Mouse (Mus musculus): Measurements from ENCODE around the gene Tagln. TPM values are rescaled to one million over a fixed set of nuclear protein-coding genes. Genes with fewer than 3 reads are reported as not detected.

Tagln gene
- polyA plus RNA-seq, 1 experiment from 2014 or later: 4.2 TPM

DNA sequence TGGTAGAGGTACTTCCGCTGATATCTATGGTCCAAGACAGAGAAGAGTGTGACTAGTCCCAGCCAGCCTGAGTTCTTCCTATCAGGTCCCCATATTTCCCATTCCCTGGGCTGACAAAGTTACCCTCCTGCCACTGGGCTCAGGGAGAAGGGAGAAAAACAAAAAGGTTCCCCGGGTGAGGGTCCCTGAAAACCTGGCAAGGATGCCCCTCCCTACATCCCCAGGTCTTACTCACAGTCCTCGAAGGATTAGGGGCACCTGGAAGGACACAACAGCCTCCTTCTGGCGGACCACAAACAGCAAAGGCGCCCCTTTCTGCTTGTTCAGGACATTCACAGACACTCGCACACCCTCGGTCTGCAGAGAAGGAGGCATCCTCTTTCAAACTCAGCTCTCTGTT lies 17.0 kb upstream of the Tagln start:
- Histone ChIP-seq H3K27me3 (replicated peaks; ENCODE audit: control insufficient read depth, insufficient read depth, low read length) (no peaks in the 10 kb centered on the region), H3K9me3 (replicated peaks; ENCODE audit: control insufficient read depth, low read length) (no peaks in the 10 kb centered on the region), H3K27ac (ENCODE audit: low read depth, low read length) (no peak overlapping the region), H3K36me3 (ENCODE audit: control insufficient read depth, insufficient read depth, low read length) (peaks cover 37% of the 10 kb centered on the region), H3K4me2 (ENCODE audit: low read length) (no peak overlapping the region), H3K4me1 (ENCODE audit: control insufficient read depth, insufficient read depth, low read length) (peaks cover 13% of the 10 kb centered on the region), H3K4me3 (ENCODE audit: low read depth, low read length) (no peak overlapping the region), H3K9ac (ENCODE audit: low read length) (no peak overlapping the region)
- DNase-seq (ENCODE audit: low spot score) (no peak), ATAC-seq (no peak)
- 85% methylated on average over 7 of the region's 7 CpGs for WGBS

DNA sequence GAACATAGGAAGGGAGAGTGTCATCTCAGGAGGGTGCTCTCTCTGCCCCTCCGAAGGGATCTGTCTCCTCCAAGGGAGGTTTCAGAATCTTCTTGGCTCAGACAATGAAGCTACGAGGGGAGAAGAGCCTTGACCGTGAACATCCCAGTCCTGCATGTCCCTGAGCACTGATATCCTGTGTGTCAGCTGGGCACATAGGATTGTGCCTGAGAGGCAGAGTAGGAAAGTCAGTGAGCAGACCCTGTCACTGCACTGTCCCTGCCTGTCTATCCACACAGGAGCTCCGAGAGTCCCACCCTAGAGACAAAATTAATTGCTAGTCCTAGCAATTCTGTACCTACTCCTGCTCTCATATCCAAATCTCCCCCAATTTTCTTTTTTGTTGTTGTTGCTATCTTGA lies 16.2 kb upstream of the Tagln start:
- Histone ChIP-seq H3K27ac (ENCODE audit: low read depth, low read length) (no peak overlapping the region), H3K4me3 (ENCODE audit: low read depth, low read length) (no peak overlapping the region), H3K36me3 (ENCODE audit: control insufficient read depth, insufficient read depth, low read length) (peaks cover 44% of the 10 kb centered on the region), H3K4me1 (ENCODE audit: control insufficient read depth, insufficient read depth, low read length) (peaks cover 13% of the 10 kb centered on the region), H3K9me3 (replicated peaks; ENCODE audit: control insufficient read depth, low read length) (no peaks in the 10 kb centered on the region), H3K27me3 (replicated peaks; ENCODE audit: control insufficient read depth, insufficient read depth, low read length) (no peaks in the 10 kb centered on the region), H3K4me2 (ENCODE audit: low read length) (no peak overlapping the region), H3K9ac (ENCODE audit: low read length) (no peak overlapping the region)
- DNase-seq (ENCODE audit: low spot score) (no peak), ATAC-seq (no peak)
- 93% methylated on average over 4 of the region's 4 CpGs for WGBS

DNA sequence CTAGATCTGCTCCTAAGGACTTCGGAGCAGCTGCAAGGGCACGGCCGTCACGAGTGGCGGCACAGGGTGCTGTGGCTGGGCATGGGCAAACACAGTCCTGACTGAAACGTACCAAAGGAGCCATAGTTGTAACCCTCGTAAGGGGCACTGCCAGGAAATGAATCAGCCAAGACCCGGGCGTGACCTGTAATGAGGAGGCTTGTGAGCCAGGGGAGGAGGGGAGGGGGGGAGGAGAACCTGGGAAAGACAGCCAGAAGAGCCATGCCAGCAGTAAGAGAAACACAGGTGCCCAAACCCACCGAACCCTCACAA lies 11.0 kb upstream of the Tagln start:
- no peak overlapping the region for H3K9ac ChIP-seq (ENCODE audit: low read length)
- WGBS: 93% methylated on average over 10 of the region's 10 CpGs
- peaks cover 88% of the 10 kb centered on the region for H3K36me3 ChIP-seq (ENCODE audit: control insufficient read depth, insufficient read depth, low read length)

DNA sequence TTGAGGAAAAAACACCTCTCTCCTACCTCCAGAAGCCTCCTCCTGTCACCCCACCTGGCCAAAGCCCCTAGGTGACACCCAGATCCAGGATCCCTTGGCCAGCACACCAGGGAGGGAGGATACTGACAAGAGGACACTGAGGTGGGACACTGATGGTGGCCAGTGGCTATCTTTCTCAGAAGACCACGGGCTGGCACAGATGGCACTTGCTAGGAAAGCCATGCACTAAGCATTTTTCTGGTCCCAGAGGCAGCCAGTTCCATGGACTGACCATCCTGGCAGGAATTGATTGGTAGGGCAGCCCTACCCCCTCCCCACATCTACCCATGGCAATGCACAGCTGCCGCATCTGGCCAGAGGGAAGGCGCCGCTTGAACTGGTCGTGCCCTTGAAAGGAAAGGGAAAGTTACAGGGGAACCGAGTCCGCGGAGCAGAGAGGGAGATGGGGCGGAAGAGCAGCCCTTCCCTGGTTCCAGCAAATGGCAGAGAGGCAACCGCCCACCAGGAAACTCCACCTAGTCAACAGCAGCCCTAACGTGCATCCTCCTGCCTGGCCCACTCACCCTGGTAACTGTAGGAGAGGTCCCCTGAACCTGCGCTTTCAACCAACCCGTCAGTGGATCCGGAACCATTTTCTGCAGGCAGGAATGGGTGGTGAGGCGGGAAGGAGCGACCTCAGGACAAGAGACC lies 10.5 kb upstream of the Tagln start:
- Histone ChIP-seq H3K36me3 (ENCODE audit: control insufficient read depth, insufficient read depth, low read length) (peaks cover 88% of the 10 kb centered on the region), H3K9me3 (replicated peaks; ENCODE audit: control insufficient read depth, low read length) (no peaks in the 10 kb centered on the region), H3K9ac (ENCODE audit: low read length) (no peak overlapping the region), H3K4me2 (ENCODE audit: low read length) (no peak overlapping the region), H3K27ac (ENCODE audit: low read depth, low read length) (no peak overlapping the region), H3K4me1 (ENCODE audit: control insufficient read depth, insufficient read depth, low read length) (no peaks in the 10 kb centered on the region), H3K4me3 (ENCODE audit: low read depth, low read length) (no peak overlapping the region), H3K27me3 (replicated peaks; ENCODE audit: control insufficient read depth, insufficient read depth, low read length) (no peaks in the 10 kb centered on the region)
- no peak for ATAC-seq
- 89% methylated on average over 16 of the region's 16 CpGs for whole genome bisulfite sequencing
- DNase-seq (ENCODE audit: low spot score): no peak

More for the DNA sequence above, 11.0 kb upstream of the Tagln start:
- H3K4me3 ChIP-seq (ENCODE audit: low read depth, low read length): no peak overlapping the region
- H3K9me3 ChIP-seq (replicated peaks; ENCODE audit: control insufficient read depth, low read length): no peaks in the 10 kb centered on the region
- no peak overlapping the region for H3K27ac ChIP-seq (ENCODE audit: low read depth, low read length)
- DNase-seq (ENCODE audit: low spot score): no peak
- H3K4me2 ChIP-seq (ENCODE audit: low read length): no peak overlapping the region
- no peak for ATAC-seq
- H3K27me3 ChIP-seq (replicated peaks; ENCODE audit: control insufficient read depth, insufficient read depth, low read length): no peaks in the 10 kb centered on the region
- no peaks in the 10 kb centered on the region for H3K4me1 ChIP-seq (ENCODE audit: control insufficient read depth, insufficient read depth, low read length)

DNA sequence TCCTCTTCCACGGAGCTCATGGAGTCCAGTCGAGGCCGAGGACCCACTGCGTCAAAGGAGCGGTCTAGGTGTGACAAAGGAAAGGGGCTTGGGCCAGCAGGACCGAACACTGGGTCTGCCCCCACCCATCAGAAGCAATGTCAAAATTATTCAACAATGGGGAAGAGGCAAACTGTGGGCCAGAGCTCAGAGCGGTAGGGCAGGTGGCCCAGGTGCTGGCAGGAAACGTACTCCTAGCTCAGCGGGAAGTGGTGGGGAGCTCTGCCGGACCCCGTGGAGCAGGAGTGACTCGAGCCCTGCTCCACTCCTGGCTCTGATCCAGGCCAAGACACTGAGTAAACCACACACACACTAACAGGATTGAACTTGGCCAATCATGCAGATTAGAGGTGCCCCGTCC lies 9.9 kb upstream of the Tagln start:
- ATAC-seq (no peak), DNase-seq (ENCODE audit: low spot score) (no peak)
- Histone ChIP-seq H3K36me3 (ENCODE audit: control insufficient read depth, insufficient read depth, low read length) (peaks cover 92% of the 10 kb centered on the region), H3K9me3 (replicated peaks; ENCODE audit: control insufficient read depth, low read length) (no peaks in the 10 kb centered on the region), H3K4me2 (ENCODE audit: low read length) (no peak overlapping the region), H3K27me3 (replicated peaks; ENCODE audit: control insufficient read depth, insufficient read depth, low read length) (no peaks in the 10 kb centered on the region), H3K27ac (ENCODE audit: low read depth, low read length) (no peak overlapping the region), H3K4me1 (ENCODE audit: control insufficient read depth, insufficient read depth, low read length) (no peaks in the 10 kb centered on the region), H3K9ac (ENCODE audit: low read length) (no peak overlapping the region), H3K4me3 (ENCODE audit: low read depth, low read length) (no peak overlapping the region)
- WGBS: 85% methylated on average over 13 of the region's 13 CpGs

DNA sequence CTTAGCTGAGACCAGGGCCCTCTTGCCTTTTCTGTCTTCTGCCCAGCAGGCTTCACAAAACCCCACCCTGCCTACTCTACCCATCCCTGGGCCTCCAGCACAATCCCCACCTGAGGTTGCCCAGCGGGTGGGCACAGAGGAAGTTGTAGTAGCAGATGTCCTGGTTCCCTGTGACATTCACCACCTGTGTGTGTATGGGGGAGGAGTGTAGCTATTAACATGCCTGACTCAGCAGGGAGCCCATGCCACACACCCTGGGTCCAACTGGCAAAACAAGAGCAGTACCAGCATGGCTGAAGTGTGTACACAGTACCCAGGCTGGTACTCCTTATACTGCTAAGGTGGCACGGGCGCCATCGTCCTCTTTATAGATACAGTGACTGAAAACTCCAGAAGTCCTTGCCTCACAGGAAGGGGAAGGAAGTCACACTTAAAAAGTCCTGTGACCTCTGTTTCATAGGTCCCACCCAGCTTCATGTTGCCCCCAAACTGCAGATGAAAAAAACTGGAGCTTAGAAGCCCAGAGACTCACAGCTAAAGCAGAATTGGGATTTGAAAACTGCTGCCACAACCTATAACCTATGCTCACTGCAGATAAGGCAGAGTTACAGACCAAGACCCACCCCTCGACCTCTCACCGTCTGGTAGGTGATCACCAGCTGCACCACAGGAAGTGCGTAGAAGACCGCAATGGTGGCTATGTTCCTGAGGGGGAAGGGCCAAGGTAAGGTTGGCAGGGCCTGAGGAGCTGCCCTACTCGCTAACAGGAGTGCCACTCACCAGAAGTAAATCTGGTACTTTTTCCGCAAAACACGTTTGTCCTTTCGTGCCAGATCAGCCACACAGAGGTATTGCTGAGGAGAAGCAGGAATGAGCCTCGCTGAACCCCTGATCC lies 8.9 kb upstream of the Tagln start:
- DNase-seq (ENCODE audit: low spot score): no peak
- Histone ChIP-seq H3K4me1 (ENCODE audit: control insufficient read depth, insufficient read depth, low read length) (no peaks in the 10 kb centered on the region), H3K9me3 (replicated peaks; ENCODE audit: control insufficient read depth, low read length) (no peaks in the 10 kb centered on the region), H3K36me3 (ENCODE audit: control insufficient read depth, insufficient read depth, low read length) (peaks cover 83% of the 10 kb centered on the region), H3K9ac (ENCODE audit: low read length) (no peak overlapping the region), H3K27me3 (replicated peaks; ENCODE audit: control insufficient read depth, insufficient read depth, low read length) (no peaks in the 10 kb centered on the region), H3K4me3 (ENCODE audit: low read depth, low read length) (no peak overlapping the region), H3K4me2 (ENCODE audit: low read length) (no peak overlapping the region), H3K27ac (ENCODE audit: low read depth, low read length) (no peak overlapping the region)
- WGBS: 91% methylated on average over 13 of the region's 13 CpGs
- ATAC-seq: no peak

DNA sequence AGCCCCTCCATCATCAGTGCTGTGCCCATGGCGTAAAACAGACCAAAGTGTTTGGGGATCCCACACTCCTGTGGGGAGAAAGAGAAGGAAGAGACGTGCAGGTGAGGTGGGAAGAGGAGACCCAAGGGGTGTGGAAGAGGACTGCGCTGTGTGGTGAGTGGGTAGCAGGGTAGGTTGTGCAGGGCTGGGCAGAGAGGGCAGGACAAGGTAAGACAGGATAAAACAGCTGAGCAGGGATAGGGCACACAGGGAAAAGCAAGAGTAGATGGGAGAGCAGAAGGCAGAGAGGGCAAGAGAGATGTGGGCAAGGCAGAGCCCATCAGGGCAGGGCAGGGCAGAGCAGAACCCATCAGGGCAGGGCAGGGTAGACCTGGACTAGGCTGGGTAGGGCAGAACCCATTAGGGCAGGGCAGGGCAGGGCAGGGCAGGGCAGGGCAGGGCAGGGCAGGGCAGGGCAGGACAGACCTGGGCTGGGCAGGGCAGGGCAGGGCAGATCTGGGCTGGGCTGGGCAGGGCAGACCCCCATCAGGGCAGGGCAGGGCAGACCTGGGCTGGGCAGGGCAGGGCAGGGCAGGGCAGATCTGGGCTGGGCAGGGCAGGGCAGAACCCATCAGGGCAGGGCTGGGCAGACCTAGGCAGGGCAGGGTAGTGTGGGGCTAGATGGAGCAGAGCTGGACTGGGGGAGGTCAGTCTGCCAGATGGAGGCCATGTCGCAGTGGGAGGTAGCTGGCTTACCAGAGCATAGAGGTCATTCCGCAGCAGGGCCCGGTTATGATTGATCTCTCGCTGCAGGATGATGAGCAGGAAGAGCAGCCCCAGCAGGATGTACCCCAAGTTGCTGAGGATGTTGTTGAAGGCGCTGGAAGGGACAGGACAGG lies 8.0 kb upstream of the Tagln start:
- ATAC-seq: no peak
- Histone ChIP-seq H3K27me3 (replicated peaks; ENCODE audit: control insufficient read depth, insufficient read depth, low read length) (no peaks in the 10 kb centered on the region), H3K4me2 (ENCODE audit: low read length) (no peak overlapping the region), H3K9me3 (replicated peaks; ENCODE audit: control insufficient read depth, low read length) (no peaks in the 10 kb centered on the region), H3K4me3 (ENCODE audit: low read depth, low read length) (no peak overlapping the region), H3K4me1 (ENCODE audit: control insufficient read depth, insufficient read depth, low read length) (no peaks in the 10 kb centered on the region), H3K27ac (ENCODE audit: low read depth, low read length) (no peak overlapping the region), H3K9ac (ENCODE audit: low read length) (no peak overlapping the region), H3K36me3 (ENCODE audit: control insufficient read depth, insufficient read depth, low read length) (peaks cover 78% of the 10 kb centered on the region)
- WGBS: 92% methylated on average over 8 of the region's 8 CpGs
- no peak for DNase-seq (ENCODE audit: low spot score)

DNA sequence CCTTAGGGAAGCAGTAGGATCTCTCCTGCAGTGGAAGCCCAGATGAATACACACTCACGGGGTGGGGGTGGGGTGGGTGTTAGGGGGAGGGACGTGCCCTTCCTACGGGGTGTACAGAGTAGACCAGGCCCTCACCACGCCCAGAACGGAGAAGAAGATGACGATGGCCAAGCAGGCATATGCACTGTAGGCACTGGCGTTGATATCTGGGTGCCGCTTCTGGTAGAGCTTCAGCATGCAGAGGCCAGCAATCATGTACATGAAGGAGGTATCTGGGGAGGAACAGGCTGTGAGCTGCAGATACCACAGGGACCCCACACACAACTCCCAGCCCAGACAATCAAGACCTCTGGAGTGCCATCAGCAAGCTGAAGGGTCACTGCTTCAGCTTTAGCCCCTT lies 7.1 kb upstream of the Tagln start:
- no peak for DNase-seq (ENCODE audit: low spot score)

More for the DNA sequence above, 7.1 kb upstream of the Tagln start:
- no peak for ATAC-seq
- H3K4me1 ChIP-seq (ENCODE audit: control insufficient read depth, insufficient read depth, low read length): no peaks in the 10 kb centered on the region
- H3K4me2 ChIP-seq (ENCODE audit: low read length): no peak overlapping the region
- no peaks in the 10 kb centered on the region for H3K27me3 ChIP-seq (replicated peaks; ENCODE audit: control insufficient read depth, insufficient read depth, low read length)
- no peaks in the 10 kb centered on the region for H3K9me3 ChIP-seq (replicated peaks; ENCODE audit: control insufficient read depth, low read length)
- WGBS: 91% methylated on average over 8 of the region's 8 CpGs
- H3K9ac ChIP-seq (ENCODE audit: low read length): no peak overlapping the region
- no peak overlapping the region for H3K4me3 ChIP-seq (ENCODE audit: low read depth, low read length)
- H3K36me3 ChIP-seq (ENCODE audit: control insufficient read depth, insufficient read depth, low read length): peaks cover 81% of the 10 kb centered on the region
- H3K27ac ChIP-seq (ENCODE audit: low read depth, low read length): no peak overlapping the region
